Mouse (Mus musculus): ENCODE data around the gene Ccser1.

DNA sequence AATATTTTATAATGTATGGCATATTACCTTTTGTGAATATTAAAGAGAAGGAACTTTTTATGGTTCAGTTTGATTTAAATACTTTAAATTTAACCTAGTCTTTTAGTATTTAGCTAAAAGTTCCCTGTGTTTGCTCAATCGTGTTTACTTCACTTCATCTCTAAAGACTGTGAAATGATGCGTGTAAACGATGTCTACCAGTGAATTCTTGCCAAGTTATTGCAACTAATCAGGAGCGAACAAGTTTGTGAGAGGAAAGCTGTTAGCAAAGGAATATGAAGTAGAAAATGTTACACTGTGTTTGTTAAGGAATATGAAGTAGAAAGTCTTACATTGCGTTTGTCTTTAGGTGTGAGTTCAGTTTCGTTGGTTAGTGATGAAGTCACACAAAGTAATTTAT is 142.2 kb downstream of the Ccser1 start:
- TF ChIP-seq CTCF (IDR thresholded peaks at IDR 0.05; ENCODE audit: borderline replicate concordance, insufficient read depth, low read depth, low read length) (no peak), POLR2A (IDR thresholded peaks at IDR 0.05; ENCODE audit: borderline replicate concordance, insufficient read depth, low read length) (no peak)

Data from cerebellum, adult 2 months (tissue).